Mouse (Mus musculus) liver, adult (tissue): ENCODE measurements around the gene Dgcr8.
A peak's percentile ranks its signal among the peaks of the same experiment; 100 is the strongest.

Experiments used
- GATA4 ChIP-seq: IDR thresholded peaks from 2 replicates; pipeline ENCODE4 v1.6.1; 2014; ENCODE audit warnings: mild to moderate bottlenecking, low read length; ENCODE audit not compliant: insufficient replicate concordance

Gene Dgcr8

DNA sequence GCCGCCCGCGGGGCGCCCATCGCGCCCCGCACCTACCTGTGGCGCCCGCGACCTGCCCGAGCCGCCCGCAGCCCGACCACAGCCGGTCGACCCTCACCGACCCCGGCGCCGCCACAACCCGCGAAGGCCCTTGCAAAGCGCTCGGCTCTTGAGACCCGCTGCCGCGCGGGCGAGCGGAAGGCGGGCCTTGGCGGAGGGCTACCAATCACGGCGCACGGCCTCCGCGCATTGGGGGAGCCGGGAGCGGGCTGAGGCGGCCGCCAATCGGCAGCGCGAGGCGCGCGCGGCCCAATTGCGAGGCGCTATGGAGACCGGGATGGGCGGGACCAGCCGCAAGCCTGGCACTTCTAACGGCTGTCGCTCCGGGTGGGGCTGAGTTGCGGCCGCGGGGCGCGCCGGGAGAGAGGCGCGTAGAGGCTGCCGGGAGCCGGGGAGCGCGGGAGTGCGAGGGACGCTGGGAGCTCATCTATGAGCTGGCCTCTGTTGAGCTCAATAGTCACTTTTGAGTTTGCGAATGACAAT lies at the start of gene Dgcr8:
Gene Dgcr8, minus strand, starts transcription at position 180 of the 522 bp plus-strand sequence.
- TF ChIP-seq GATA4 = peak; percentile 36; the same call in 1 of the 2 replicates

DNA sequence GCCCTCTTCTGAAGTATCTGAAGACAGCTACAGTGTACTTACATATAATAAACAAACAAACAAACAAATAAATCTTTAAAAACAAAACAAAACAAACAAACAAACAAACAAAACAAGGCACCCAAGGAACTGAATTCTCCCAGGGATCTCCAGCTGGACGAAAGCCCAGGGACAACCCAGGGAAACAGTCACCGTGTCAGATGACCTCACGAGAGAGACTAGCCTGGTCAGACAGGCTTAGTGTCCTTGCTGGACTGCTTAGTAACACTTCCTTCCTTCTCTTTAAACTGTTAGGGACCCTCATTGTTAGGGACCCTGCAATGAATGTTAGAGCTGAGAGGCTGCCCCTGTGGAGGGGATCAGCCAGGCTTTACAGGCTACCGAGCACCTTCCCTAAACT lies 48.2 kb upstream of the Dgcr8 start:
- TF ChIP-seq GATA4 = no peak

DNA sequence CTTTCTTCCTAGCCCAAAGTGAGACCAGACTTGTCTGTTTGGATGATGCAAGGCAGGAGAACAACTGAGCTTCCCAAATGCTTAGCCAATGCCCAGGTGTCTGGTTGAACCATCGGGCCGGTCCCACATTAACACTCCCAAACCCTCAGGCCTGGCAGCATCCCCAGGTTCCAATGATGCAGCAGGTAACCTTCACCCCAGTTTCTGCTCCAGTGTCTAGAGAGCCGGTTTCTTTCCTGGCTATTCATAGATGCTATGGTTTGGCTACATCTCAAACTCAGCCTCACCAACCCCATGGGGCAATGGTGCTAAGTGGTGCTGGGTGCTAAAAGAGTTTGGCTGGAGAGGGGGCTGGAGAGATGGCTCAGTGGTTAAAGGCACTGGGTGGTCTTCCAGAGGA lies 46.9 kb upstream of the Dgcr8 start:
- no peak for TF ChIP-seq GATA4

DNA sequence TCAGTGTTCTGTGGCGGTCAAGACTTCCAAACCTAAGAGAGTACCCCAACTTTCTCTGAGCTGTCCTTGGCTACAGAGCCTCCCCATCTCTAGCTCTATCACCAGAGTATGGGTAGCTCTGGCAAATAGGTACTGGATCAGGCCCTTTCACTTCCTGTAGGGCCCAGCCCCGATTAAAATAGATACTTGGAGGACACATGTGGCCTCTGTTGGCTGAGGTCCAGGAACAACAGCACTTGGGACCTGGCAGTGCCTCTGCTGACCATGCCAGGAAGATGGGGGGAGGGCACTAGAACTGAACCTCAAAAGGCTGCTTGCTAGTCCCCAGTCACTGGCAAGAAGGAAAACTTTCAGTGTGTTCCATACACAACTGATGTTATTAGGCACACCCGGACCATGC lies 44.9 kb upstream of the Dgcr8 start:
- no peak for TF ChIP-seq GATA4

DNA sequence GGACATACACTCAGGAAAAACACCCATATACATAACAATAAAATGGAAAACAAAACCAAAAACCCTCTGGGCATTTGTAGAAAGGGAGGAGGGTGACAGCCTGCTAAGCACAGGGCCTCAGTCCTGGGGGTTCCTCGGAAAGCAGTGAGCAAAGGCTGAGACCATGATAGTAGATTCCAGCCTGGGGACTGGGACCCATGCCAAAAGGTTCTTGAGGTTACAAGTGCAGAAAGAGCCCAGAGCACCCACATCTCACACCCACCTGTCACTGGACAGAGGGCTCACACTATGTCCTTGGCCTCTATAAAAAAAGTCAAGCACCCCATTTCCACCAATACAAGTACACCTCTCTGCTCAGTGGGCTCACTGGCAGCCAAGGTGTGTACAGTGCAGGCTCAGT lies 39.5 kb upstream of the Dgcr8 start:
- TF ChIP-seq GATA4 = no peak

GRCm38 (mm10) chr16:18327936-18328335 lies 38.9 kb upstream of the Dgcr8 start:
- no peak for TF ChIP-seq GATA4

DNA sequence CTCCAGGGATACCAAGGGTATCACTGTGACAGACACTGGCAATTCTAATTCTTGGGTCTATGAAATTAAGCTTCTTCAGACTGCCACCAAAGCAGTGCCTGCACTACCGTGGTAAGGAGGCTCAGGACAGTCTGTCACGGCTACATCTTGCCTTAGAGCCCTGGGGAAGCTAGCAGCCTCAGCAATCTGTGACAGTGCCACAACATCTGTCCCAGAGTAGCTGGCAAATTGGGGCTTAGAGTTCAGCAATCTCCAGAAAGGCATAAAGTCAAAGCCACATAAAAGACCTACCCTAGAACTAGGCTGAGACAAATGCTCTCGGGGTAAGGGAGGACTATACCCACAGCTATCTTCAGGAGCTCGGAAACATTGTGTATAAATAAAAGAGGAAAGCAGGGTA lies 36.7 kb upstream of the Dgcr8 start:
- no peak for TF ChIP-seq GATA4

DNA sequence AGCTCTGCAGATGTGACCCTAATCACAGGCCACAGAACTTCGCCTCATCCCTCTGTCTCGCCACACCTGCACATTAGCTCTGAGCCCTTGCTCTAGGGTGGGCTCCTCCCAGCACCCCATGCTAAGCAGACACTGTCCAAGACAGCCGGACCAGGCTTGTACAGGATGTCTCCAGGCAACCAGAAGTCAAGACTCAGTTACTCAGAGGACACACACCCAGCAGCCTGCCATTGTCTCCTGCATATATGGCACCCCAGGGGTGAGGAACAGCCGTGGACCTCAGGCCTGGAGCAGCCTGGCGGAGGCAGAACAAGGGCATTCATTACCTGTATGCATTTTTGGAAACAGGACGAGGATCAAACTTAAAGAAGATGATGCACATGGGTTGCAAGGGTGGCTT lies 35.0 kb upstream of the Dgcr8 start:
- no peak for TF ChIP-seq GATA4

GRCm38 (mm10) chr16:18323460-18323859 lies 34.4 kb upstream of the Dgcr8 start:
- no peak for TF ChIP-seq GATA4

GRCm38 (mm10) chr16:18321443-18321842 lies 32.4 kb upstream of the Dgcr8 start:
- no peak for TF ChIP-seq GATA4

DNA sequence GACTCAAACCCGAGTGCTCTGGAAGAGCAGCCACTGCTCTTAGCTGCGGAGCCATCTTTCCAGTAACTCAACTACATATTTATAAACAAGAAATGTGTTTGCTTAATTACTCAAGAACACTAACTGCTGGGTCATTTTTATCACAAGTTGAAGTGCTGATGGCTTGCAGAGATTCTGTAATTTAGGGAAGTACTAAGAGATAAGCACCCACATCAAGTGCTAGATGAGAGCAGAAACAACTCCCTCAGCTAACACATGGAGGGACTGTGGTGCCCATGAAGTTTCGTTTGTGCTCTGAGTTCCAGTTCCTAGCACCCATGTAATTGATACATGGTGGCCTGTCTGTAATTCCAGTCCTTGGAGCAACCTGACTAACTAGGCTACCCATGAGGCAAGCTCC lies 29.9 kb upstream of the Dgcr8 start:
- TF ChIP-seq GATA4 = no peak

DNA sequence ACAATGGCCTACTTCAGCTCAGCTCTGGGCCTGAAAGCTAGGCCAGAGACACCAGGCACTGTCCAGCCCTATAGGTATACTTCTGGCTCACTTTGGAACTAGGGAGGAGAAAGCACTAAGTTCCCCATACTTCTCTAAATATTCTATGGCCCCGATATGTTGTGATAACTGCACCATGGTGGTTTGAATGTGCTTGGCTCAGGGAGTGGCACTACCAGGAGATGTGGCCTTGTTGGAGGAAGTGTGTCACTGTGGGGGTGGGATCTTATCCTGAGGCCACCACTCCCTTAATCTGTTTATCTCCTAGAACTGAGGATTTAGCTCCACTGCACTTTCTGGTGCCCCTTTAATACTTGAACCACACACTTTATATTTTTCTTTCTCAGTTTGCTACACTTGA lies 19.1 kb upstream of the Dgcr8 start:
- no peak for TF ChIP-seq GATA4

GRCm38 (mm10) chr16:18288581-18289061 lies 425 bp downstream of the Dgcr8 start:
- no peak for TF ChIP-seq GATA4

- no peak for TF ChIP-seq GATA4
Measured at GRCm38 (mm10) chr16:18288166-18288565, 880 bp downstream of the Dgcr8 start.

DNA sequence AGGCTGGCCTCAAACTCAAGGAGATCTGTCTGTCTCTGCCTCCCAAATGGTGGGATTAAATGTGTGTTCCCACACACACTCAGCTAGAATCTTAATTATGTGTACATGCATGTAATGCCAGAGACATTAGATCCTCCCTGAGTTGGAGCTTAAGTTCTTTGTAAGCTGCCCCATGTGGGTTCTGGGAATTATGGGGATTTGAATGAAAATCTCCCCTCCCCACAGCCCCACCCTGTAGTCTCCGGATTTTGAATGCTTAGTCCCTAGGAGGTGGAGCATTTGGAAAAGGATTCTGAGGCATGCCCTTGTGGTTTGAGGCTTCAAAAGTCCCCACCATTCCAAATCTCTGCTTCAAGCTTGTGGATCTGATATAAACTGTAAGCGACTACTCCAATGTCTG lies 13.9 kb downstream of the Dgcr8 start:
- TF ChIP-seq GATA4 = no peak

DNA sequence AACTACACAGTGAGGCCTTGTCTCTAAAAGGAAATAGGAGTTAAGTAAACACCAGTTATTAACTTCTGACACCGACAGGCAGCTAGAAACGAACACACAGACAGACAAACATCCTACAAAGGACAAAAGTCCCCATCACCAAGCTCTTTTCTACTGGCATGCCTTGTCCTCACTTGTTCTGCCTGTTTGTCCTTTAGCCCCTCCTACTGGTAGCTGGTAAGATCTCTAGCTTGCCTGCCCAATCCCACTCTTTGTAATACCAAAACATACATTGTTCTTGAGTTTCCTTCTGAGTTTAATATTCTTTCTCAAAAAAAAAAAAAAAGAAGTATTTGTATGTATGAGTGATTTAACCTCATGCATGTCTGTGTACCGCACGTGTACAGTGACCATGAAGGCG lies 20.9 kb downstream of the Dgcr8 start:
- no peak for TF ChIP-seq GATA4

- no peak for TF ChIP-seq GATA4
Measured at GRCm38 (mm10) chr16:18265024-18265423, 24.0 kb downstream of the Dgcr8 start.

- TF ChIP-seq GATA4 = no peak
Measured at GRCm38 (mm10) chr16:18258221-18258620, 30.8 kb downstream of the Dgcr8 start, which contains the start of gene Gm49776. Gene Gm49776 (minus strand): TSS chr16:18258321.

DNA sequence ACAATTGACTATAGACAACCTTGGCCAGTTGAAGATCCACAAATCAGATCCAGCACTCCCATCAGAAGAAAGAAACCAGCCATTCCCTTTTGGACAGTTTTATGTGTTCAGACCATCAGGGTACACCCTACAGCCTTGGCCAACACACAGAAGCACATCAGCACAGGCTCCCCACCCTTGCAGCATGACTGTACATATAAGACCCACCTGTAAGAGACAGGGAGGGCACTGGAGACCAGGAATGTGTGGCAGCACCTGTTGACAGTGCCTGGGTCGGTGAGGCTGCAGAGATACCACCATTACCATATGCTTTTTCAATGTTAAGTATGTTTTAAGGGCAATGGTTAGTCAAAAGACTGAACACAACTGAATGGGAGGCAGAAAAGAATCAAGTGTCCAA lies 35.2 kb downstream of the Dgcr8 start:
- TF ChIP-seq GATA4 = no peak
